In the genomic region with DNA sequence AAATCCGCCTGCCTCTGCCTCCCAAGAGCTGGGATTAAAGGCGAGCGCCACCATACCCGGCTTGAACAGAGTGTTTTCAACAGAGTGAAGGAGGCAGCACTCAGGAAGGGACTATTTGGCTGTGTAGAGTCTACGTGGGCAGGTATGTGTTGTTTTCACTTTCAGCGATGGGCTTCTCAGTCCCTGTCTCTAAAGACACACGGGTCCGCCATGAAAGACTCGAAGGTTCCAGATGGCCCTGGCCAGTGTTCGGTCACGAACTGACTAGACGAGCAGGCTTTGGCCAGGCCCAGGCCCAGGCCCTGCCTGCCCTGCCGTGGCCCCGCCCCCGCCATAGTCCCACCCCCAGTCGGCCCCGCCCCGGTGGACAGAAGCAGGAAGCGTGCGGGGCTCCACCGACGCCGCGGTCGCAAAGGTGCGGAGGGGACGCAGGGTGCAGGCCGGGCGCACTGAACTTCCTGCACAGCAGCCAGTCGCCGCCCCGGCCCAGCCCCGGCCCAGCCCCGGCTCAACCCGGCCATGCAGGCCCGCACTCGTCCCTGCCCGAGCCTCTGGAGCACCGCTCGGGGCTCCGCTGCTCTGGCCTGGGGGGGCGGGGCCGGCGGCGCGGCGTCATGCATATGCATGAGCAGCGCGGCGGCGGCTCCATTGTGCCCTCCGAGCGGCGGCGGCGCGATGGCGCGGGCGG, we compare ENCODE assay signal across 8 mouse cellular contexts. TPM values are rescaled to one million over a fixed set of nuclear protein-coding genes. Genes with fewer than 3 reads are reported as not detected.
DNase-seq lines count a peak whose midpoint lies in the region; ATAC-seq and TF ChIP-seq lines count a peak whose summit lies in the region.

Gene Zmiz2 (plus strand): TSS at position 349 of the 688 bp plus-strand sequence.

- H3K9me3 ChIP-seq in E14TG2a.4 (ENCODE audit: low read length), result no peaks in the 10 kb centered on the region
- H3K9me3 ChIP-seq in forebrain, embryonic 13.5 days (replicated peaks), result no peaks in the 10 kb centered on the region
- H3K9me3 ChIP-seq in neural tube, embryonic 15.5 days (replicated peaks), result no peaks in the 10 kb centered on the region

- 7% methylated on average over 37 of the region's 60 CpGs for WGBS in forebrain, embryonic 13.5 days
- WGBS in neural tube, embryonic 15.5 days, result 6% methylated on average over 51 of the region's 60 CpGs

- intact Hi-C loops in heart, postnatal 10 days (cut with DNase I), result no loop called here

- H3K36me3 ChIP-seq in E14TG2a.4 (ENCODE audit: insufficient read depth, low read length), result peaks cover 35% of the 10 kb centered on the region
- peaks cover 24% of the 10 kb centered on the region for H3K36me3 ChIP-seq in forebrain, embryonic 13.5 days (ENCODE audit: poor library complexity, severe bottlenecking)
- peaks cover 12% of the 10 kb centered on the region for H3K36me3 ChIP-seq in neural tube, embryonic 15.5 days

- H3K27ac ChIP-seq in forebrain, embryonic 13.5 days, result peak within 1 kb of the TSS; percentile 94
- H3K27ac ChIP-seq in neural tube, embryonic 15.5 days (replicated peaks), result peak within 1 kb of the TSS; percentile 94

- no peak for TF ChIP-seq CTCF in E14TG2a.4 (conservative IDR thresholded peaks at IDR 0.05; ENCODE audit: low read length)

- DNase-seq in c-Kit-positive CD71-positive TER-119-positive erythroid progenitor cells, embryonic 14.5 days (ENCODE audit: low spot score), result peak; percentile 89
- peak; percentile 96 to 97 for DNase-seq in heart, postnatal 10 days
- DNase-seq in layer of hippocampus, adult 11-12 months (ENCODE audit: low spot score), result peak; percentile 95
- peak; percentile 93 to 96 for DNase-seq in lung, adult 18-20 months
- peak; percentile 95 for DNase-seq in testis, postnatal 14 days (ENCODE audit: low spot score)

- H3K4me3 ChIP-seq in E14TG2a.4 (replicated peaks; ENCODE audit: low read length), result peak within 1 kb of the TSS; percentile 95
- peak within 1 kb of the TSS; percentile 95 for H3K4me3 ChIP-seq in forebrain, embryonic 13.5 days
- peak within 1 kb of the TSS; percentile 87 for H3K4me3 ChIP-seq in neural tube, embryonic 15.5 days (replicated peaks)

- peak within 1 kb of the TSS; percentile 85 for H3K4me2 ChIP-seq in forebrain, embryonic 13.5 days
- H3K4me2 ChIP-seq in neural tube, embryonic 15.5 days, result peak within 1 kb of the TSS; percentile 64

- H3K4me1 ChIP-seq in E14TG2a.4 (replicated peaks; ENCODE audit: low read depth, low read length), result peaks cover 37% of the 10 kb centered on the region
- H3K4me1 ChIP-seq in forebrain, embryonic 13.5 days, result peaks cover 31% of the 10 kb centered on the region
- peaks cover 27% of the 10 kb centered on the region for H3K4me1 ChIP-seq in neural tube, embryonic 15.5 days

- ATAC-seq in forebrain, embryonic 13.5 days, result peak; percentile 98
- ATAC-seq in neural tube, embryonic 15.5 days (ENCODE audit: low FRiP score), result peak; percentile 98

- H3K27me3 ChIP-seq in E14TG2a.4 (ENCODE audit: insufficient read depth, low read length), result no peaks in the 10 kb centered on the region
- H3K27me3 ChIP-seq in forebrain, embryonic 13.5 days, result no peaks in the 10 kb centered on the region
- no peaks in the 10 kb centered on the region for H3K27me3 ChIP-seq in neural tube, embryonic 15.5 days (replicated peaks)

- peak within 1 kb of the TSS; percentile 98 for H3K9ac ChIP-seq in forebrain, embryonic 13.5 days
- peak within 1 kb of the TSS; percentile 97 for H3K9ac ChIP-seq in neural tube, embryonic 15.5 days (replicated peaks)

RNA-seq across cellular contexts. Expression of gene Zmiz2, which starts in this region (rescaled TPM):
- polyA plus RNA-seq in forebrain, embryonic 13.5 days (2015; fragmentation: Nextera tagmentation; extraction: Ambion mirVana), result 29.1 and 31.1 TPM in 2 replicates
- total RNA-seq in heart, postnatal 10 days (2021), result 10 to 100 TPM; 43.2 to 44.3 TPM
- polyA plus RNA-seq in neural tube, embryonic 15.5 days (2015; fragmentation: Nextera tagmentation; extraction: Ambion mirVana), result 24.8 and 28.3 TPM in 2 replicates

Comparison
In these comparisons a context has a peak if more than half of its experiments do, and no peak if none do; other contexts are left out.
1. Peak in every context shown above with its lines: DNase-seq, ATAC-seq, H3K4me3 ChIP-seq and H3K27ac ChIP-seq.